ENCODE assay signal across 22 mouse cellular contexts in genomic region chr4:44241638-44242037, GRCm38 (mm10). TPM values are rescaled to one million over a fixed set of nuclear protein-coding genes. Genes with fewer than 3 reads are reported as not detected.
A peak's percentile ranks its signal among the peaks of the same experiment; 100 is the strongest.
DNase-seq lines count a peak whose midpoint lies in the region; ATAC-seq and TF ChIP-seq lines count a peak whose summit lies in the region.
"Had no signal": no experiment of that assay in that cellular context is flagged by ENCODE, and none has a peak within 500 bp of the region (broad histone marks: within the 10 kb centered on the region; RNA-seq: fewer than 3 reads in every experiment).

No protein-coding gene starts in this region.

- no peaks in the 10 kb centered on the region for H3K4me1 ChIP-seq in limb, embryonic 14.5 days (ENCODE audit: control insufficient read depth, insufficient read depth, low read length)
- no peaks in the 10 kb centered on the region for H3K4me1 ChIP-seq in limb, embryonic 10.5 days
- H3K4me1 ChIP-seq in forebrain, embryonic 13.5 days = no peaks in the 10 kb centered on the region
- H3K4me1 ChIP-seq: embryonic facial prominence, embryonic 12.5 days; heart, embryonic 13.5 days; hindbrain, embryonic 12.5 days had no signal

- DNase-seq in adrenal gland, adult 2 months = peak; percentile 30
- no peak for DNase-seq in adrenal gland, adult 8-10 months
- peak; percentile 19 to 31 for DNase-seq in cerebellum, postnatal 14 days
- no peak for DNase-seq in cerebellum, postnatal 4 days (ENCODE audit: low spot score in 2 of 2)
- DNase-seq in limb, embryonic 14.5 days (ENCODE audit: low spot score) = peak; percentile 13
- DNase-seq in limb, embryonic 10.5 days (ENCODE audit: low spot score) = no peak
- DNase-seq in fibroblast of lung, adult 2 months (ENCODE audit: low read depth) = peak; percentile 55
- DNase-seq: cerebellum, adult 2 months; cerebellum, postnatal 36 days; gastrocnemius, adult 2 months; gastrocnemius, postnatal 25 days; heart, postnatal 36 days; kidney, adult 9 months had no signal

- no peak overlapping the region for H3K9ac ChIP-seq in limb, embryonic 14.5 days (ENCODE audit: low read depth, low read length, severe bottlenecking)
- no peak overlapping the region for H3K9ac ChIP-seq in forebrain, embryonic 13.5 days
- H3K9ac ChIP-seq: embryonic facial prominence, embryonic 12.5 days; heart, embryonic 13.5 days; hindbrain, embryonic 12.5 days had no signal

- no peak overlapping the region for H3K27ac ChIP-seq in limb, embryonic 14.5 days (replicated peaks; ENCODE audit: low read depth, low read length)
- H3K27ac ChIP-seq in limb, embryonic 10.5 days = no peak overlapping the region
- no peak overlapping the region for H3K27ac ChIP-seq in forebrain, embryonic 13.5 days
- H3K27ac ChIP-seq: embryonic facial prominence, embryonic 12.5 days; gastrocnemius, adult 2 months; heart, embryonic 13.5 days; hindbrain, embryonic 12.5 days had no signal

- H3K27me3 ChIP-seq in limb, embryonic 14.5 days (ENCODE audit: control insufficient read depth, insufficient read depth, low read length) = no peaks in the 10 kb centered on the region
- H3K27me3 ChIP-seq in limb, embryonic 10.5 days (ENCODE audit: low read depth, poor library complexity, severe bottlenecking) = no peaks in the 10 kb centered on the region
- H3K27me3 ChIP-seq in forebrain, embryonic 13.5 days = no peaks in the 10 kb centered on the region
- H3K27me3 ChIP-seq: CH12.LX; embryonic facial prominence, embryonic 12.5 days; heart, embryonic 13.5 days; hindbrain, embryonic 12.5 days had no signal

- no peak overlapping the region for H3K4me3 ChIP-seq in limb, embryonic 14.5 days (replicated peaks; ENCODE audit: low read length)
- no peak overlapping the region for H3K4me3 ChIP-seq in limb, embryonic 10.5 days
- no peak overlapping the region for H3K4me3 ChIP-seq in forebrain, embryonic 13.5 days
- H3K4me3 ChIP-seq: embryonic facial prominence, embryonic 12.5 days; gastrocnemius, adult 2 months; heart, embryonic 13.5 days; hindbrain, embryonic 12.5 days had no signal

- TF ChIP-seq POLR2A in limb, embryonic 14.5 days (IDR thresholded peaks at IDR 0.05; ENCODE audit: borderline replicate concordance, extremely low read depth, insufficient read depth, insufficient read length) = no peak

- no peaks in the 10 kb centered on the region for H3K9me3 ChIP-seq in limb, embryonic 14.5 days (ENCODE audit: control insufficient read depth, low read length)
- H3K9me3 ChIP-seq in limb, embryonic 10.5 days (replicated peaks) = no peaks in the 10 kb centered on the region
- H3K9me3 ChIP-seq in forebrain, embryonic 13.5 days (replicated peaks) = no peaks in the 10 kb centered on the region
- H3K9me3 ChIP-seq: embryonic facial prominence, embryonic 12.5 days; heart, embryonic 13.5 days; hindbrain, embryonic 12.5 days had no signal

- 67% methylated on average over 4 of the region's 4 CpGs for WGBS in limb, embryonic 14.5 days
- WGBS in limb, embryonic 10.5 days = 80% methylated on average over 4 of the region's 4 CpGs
- WGBS in forebrain, embryonic 13.5 days = 73% methylated on average over 4 of the region's 4 CpGs

- ATAC-seq in limb, embryonic 14.5 days (ENCODE audit: low FRiP score, low read depth) = no peak
- ATAC-seq in forebrain, embryonic 13.5 days = no peak
- ATAC-seq: forebrain, embryonic 14.5 days; hindbrain, embryonic 16.5 days; inflammation-experienced regulatory T-cells, adult 6 months; intestine, postnatal 0 days had no signal

- H3K4me2 ChIP-seq in limb, embryonic 14.5 days (replicated peaks; ENCODE audit: low read depth, low read length, severe bottlenecking) = no peak overlapping the region
- no peak overlapping the region for H3K4me2 ChIP-seq in forebrain, embryonic 13.5 days
- H3K4me2 ChIP-seq: embryonic facial prominence, embryonic 12.5 days; heart, embryonic 13.5 days; hindbrain, embryonic 12.5 days had no signal

- no peaks in the 10 kb centered on the region for H3K36me3 ChIP-seq in limb, embryonic 14.5 days (ENCODE audit: control insufficient read depth, insufficient read depth, low read length)
- H3K36me3 ChIP-seq in limb, embryonic 10.5 days = no peaks in the 10 kb centered on the region
- no peaks in the 10 kb centered on the region for H3K36me3 ChIP-seq in forebrain, embryonic 13.5 days (ENCODE audit: poor library complexity, severe bottlenecking)
- H3K36me3 ChIP-seq: embryonic facial prominence, embryonic 12.5 days; heart, embryonic 13.5 days; hindbrain, embryonic 12.5 days had no signal

RNA-seq across cellular contexts. Expression of gene Rnf38, which starts 8.0 kb away (rescaled TPM):
- 10 to 100 TPM; 31.6 to 44.7 TPM for total RNA-seq in adrenal gland, adult 2 months (2021)
- 72.6 and 95.3 TPM in 2 replicates for polyA plus RNA-seq in adrenal gland, adult 2 months (2012; rRNA removed)
- 10 to 100 TPM; 34.0 to 51.1 (median 40.4) TPM for total RNA-seq in adrenal gland, adult 8-10 months (2022)
- 107 and 164 TPM in 2 replicates for polyA plus RNA-seq in limb, embryonic 14.5 days (2012; rRNA removed)
- polyA plus RNA-seq in limb, embryonic 14.5 days (2014; fragmentation: Nextera tagmentation; extraction: Ambion mirVana) = 26.8 and 29.3 TPM in 2 replicates
- 29.0 and 30.3 TPM in 2 replicates for polyA plus RNA-seq in limb, embryonic 10.5 days (2016; fragmentation: Nextera tagmentation; extraction: Ambion mirVana)
- 40.1 and 43.1 TPM in 2 replicates for polyA plus RNA-seq in forebrain, embryonic 13.5 days (2015; fragmentation: Nextera tagmentation; extraction: Ambion mirVana)

RNA-seq across cellular contexts. Expression of gene Melk, which starts 59.0 kb away (rescaled TPM):
- under 1 TPM; 0.72 to 0.86 TPM for total RNA-seq in adrenal gland, adult 2 months (2021)
- polyA plus RNA-seq in adrenal gland, adult 2 months (2012; rRNA removed) = 0.22 TPM in 2 replicates
- total RNA-seq in adrenal gland, adult 8-10 months (2022) = 1 to 10 TPM in 2 of 4 experiments, under 1 TPM in 2; 0.35 to 1.5 (median 0.81) TPM
- 20.7 and 22.8 TPM in 2 replicates for polyA plus RNA-seq in limb, embryonic 14.5 days (2012; rRNA removed)
- 29.9 and 31.0 TPM in 2 replicates for polyA plus RNA-seq in limb, embryonic 14.5 days (2014; fragmentation: Nextera tagmentation; extraction: Ambion mirVana)
- 68.4 and 69.3 TPM in 2 replicates for polyA plus RNA-seq in limb, embryonic 10.5 days (2016; fragmentation: Nextera tagmentation; extraction: Ambion mirVana)
- 45.2 and 50.2 TPM in 2 replicates for polyA plus RNA-seq in forebrain, embryonic 13.5 days (2015; fragmentation: Nextera tagmentation; extraction: Ambion mirVana)
- total RNA-seq: gastrocnemius, adult 2 months had no signal

Comparison
In these comparisons a context has a peak if more than half of its experiments do, and no peak if none do; other contexts are left out.
1. DNase-seq: peak in adrenal gland, adult 2 months (single experiment), cerebellum, postnatal 14 days (2 of 2), limb, embryonic 14.5 days (single experiment) and fibroblast of lung, adult 2 months (single experiment); none in adrenal gland, adult 8-10 months (single experiment), cerebellum, postnatal 4 days (0 of 2) and limb, embryonic 10.5 days (single experiment).
2. RNA of gene Melk, which starts 59.0 kb away (polyA plus RNA-seq): 68.4 to 69.3 TPM in limb, embryonic 10.5 days, 45.2 to 50.2 TPM in forebrain, embryonic 13.5 days and 20.7 to 31.0 TPM in limb, embryonic 14.5 days; 0.22 TPM in adrenal gland, adult 2 months; every median in the first group is over 10 times any median in the second.